Mouse (Mus musculus): ENCODE measurements around the gene Slc25a25.
"Not testable (repeated sequence)": the region's sequence is repeated elsewhere in the genome, so short reads cannot be mapped to it uniquely, and the experiment has no call there.

Gene Slc25a25

DNA sequence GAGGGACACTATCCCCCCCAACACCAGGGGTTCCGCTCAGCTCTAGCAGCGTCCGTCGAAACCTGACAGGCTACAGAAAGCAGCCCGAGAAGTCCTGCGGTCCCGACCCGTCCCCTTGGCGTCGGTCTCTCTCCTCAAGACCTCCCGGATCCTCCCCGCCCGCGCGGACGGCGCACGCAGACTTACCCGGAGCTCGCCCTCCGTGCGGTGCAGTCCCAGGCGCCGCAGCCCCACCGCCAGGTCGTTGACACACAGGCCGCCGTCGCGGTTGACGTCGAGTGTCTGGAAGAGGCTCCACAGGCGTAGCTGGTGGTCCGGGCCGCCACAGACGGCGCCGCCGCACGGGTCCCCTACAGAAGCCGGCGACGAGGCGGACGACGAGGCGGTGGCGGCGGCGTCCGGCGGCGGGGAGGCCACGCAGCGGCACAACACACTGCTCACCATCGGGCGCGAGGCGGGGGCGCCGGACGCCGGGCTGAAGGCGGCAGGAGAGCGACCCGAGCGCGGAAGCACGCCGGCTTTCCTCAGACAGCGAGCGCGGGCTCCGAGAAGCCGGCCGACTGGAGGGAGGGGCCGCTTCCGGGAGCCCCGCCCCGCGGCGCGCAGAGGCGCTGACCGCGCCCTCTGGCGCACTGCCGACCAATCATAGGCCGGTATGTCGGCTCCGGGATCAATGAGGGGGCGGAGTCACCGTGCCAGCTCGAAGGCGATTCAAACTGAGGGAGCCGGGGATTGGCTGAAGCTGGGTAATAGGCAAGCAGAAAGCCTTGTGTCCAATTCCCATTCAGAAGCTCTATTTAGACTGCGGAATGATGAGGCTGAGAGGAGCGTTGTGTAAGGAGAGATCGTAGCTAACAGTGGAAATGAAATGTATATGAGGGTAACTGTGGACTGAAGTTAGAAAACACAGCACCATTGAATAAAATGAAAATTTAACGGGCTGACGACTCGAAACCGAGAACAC lies at the start of gene Slc25a25:
Slc25a25 (minus strand) TSS at position 565 of the 964 bp plus-strand sequence.
- peak; percentile 98 for DNase-seq

- DNase-seq: no peak
Measured at GRCm38 (mm10) chr2:32500461-32500860, 49.2 kb upstream of the Slc25a25 start.

DNA sequence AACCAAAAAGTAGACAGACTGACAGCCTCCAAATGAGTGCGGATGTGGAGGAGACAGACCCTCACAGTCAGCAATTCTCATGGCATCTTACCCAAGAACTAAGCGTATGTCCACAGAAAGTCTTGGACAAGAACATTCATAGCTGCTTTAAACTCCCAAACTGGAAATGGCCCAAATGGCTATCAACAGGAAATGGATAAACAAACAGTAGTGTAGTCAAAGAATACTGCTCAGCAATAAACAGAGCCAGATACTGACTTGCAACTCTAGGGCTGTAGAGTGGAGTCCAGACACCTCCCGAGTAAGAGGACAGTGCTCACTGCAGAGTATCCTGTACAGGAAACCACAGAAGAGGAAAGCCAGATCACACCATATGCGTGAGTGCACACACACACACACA lies 48.1 kb upstream of the Slc25a25 start:
- no peak for DNase-seq

DNA sequence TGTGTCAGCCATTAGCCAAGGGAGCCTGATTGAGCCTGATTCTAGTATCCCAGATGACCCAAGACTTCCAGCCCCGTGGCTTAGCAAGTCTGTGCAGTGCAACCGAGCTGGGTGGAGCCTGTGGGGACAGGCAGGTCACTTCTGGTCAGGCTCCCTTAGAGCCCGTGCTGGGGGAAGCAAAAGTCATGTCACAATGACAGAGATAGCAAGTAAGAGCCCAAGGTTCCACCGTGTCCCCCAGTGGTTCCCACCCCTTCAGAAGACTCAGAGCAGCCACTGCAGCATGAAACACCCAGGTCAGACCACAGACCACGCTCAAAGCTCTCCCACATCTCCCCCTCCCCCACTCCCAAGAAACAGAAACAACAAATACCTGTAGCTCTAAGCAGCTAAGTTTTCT lies 44.9 kb upstream of the Slc25a25 start:
- no peak for DNase-seq

DNA sequence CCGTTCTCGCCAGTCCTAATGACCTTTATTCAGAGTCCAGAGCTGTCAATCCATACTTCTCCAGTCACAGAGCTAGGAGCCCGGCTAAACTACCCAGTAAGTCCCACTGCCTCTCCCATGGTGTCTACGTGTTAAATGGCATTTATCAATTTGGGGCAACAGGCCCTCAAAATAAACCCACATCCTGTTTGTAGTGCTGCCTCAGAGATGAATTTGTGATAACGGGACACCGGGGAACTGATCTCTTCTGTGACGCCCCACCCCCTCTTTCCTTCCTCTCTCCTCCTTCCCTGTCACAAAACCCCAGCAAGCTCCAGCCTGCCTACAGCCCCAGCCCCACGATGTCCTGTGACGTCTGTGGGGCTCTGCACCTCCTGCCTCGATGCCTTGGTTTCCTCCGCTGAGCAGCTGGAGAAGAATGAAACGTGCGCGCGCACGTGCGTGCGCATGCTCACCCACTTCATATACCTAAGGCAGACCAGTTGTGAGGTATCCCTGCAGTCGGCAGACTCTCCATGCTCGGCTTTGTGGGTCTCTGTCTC lies 44.0 kb upstream of the Slc25a25 start:
- DNase-seq: no peak

DNA sequence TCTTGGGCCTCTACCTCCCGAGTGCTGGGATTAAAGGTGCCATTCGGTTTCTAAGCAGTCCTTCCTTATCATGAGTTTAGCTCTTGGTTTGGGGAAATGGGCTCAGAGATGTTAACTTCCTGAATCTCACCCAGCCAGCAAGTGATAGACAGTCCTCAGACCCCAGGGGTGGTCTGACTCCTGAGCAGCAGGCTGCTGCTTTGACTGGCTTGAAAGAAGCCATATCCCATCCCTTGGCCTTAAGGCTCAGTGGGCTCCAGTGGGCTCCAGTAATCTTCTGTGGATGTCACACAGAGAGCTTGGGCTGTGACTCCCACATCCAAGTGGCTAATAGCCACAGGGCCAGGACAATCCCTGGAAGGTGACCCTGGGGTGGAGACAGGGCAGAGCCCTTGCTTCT lies 43.3 kb upstream of the Slc25a25 start:
- DNase-seq: no peak

DNA sequence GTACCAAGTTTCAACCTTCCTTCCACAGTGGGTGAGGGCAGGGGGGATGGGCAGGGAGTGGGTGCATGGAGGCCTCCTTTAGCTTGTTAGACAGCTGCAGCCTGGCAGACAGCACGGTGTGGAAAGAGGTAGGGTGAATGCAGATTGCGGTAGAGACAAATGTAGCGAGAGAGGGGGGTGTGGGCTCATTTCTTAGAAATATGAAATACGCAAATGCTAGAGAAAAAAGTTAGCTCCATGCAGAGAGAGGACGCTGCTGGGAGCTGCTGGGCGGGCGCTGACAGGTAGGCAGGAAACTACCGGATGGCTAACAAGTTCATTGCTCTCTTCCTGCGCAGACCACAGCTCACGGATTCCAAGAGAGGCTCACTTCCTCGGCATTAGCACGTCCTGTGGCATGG lies 42.1 kb upstream of the Slc25a25 start:
- DNase-seq: no peak

- no peak for DNase-seq
Measured at GRCm38 (mm10) chr2:32492661-32493060, 41.4 kb upstream of the Slc25a25 start.

- not testable (repeated sequence) for DNase-seq
Measured at GRCm38 (mm10) chr2:32490730-32491129, 39.5 kb upstream of the Slc25a25 start.

GRCm38 (mm10) chr2:32488679-32489078 lies 37.4 kb upstream of the Slc25a25 start:
- DNase-seq: peak; percentile 71

- DNase-seq: peak; percentile 87
Measured at GRCm38 (mm10) chr2:32487124-32487623, 35.9 kb upstream of the Slc25a25 start.

GRCm38 (mm10) chr2:32486155-32486554 lies 34.9 kb upstream of the Slc25a25 start:
- no peak for DNase-seq

DNA sequence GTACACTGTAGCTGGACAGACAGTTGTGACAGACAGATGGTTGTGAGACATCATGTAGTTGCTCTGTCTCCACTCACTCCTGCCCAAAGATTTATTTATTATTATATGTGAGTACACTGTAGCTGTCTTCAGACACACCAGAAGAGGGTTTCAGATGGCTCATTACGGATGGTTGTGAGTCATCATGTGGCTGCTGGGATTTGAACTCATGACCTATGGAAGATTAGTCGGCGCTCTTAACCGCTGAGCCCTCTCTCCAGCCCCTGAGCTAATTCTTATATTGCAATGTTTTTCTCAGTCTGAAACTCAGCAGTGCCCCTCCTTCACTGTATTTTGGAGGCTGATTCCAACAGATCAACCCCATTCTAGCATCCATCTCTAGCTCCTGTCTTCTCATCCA lies 34.5 kb upstream of the Slc25a25 start:
- no peak for DNase-seq

- no peak for DNase-seq
Measured at GRCm38 (mm10) chr2:32484933-32485332, 33.7 kb upstream of the Slc25a25 start.

DNA sequence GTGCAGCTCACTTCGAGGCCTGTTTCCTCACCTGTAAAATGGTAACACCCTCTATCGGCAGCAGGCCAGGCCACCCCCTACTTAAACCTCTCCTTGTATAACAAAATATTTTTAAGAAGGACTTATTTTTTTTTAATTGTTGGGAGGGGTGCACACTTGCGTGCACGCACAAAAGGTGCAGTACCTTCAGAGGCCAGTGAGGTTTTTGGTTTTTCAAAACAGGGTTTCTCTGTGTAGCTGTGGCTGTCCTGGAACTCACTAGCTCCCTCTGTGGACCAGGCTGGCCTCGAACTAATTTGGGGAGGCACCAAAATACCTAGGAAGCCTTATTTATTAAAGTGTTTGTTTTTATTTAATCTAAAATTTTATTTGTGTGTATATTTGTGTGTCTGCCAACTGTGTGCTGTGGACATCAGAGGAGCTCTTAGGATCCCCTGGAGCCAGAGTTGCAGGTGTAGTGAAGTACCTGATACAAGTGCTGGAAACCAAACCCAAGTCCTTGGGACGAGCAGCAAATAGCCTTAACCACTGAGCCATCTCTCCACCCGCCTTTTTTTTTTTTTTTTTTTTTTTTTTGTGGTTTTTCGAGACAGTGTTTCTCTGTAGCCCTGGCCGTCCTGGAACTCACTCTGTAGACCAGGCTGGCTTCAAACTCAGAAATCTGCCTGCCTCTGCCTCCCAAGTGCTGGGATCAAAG lies 32.1 kb upstream of the Slc25a25 start:
- DNase-seq: no peak

DNA sequence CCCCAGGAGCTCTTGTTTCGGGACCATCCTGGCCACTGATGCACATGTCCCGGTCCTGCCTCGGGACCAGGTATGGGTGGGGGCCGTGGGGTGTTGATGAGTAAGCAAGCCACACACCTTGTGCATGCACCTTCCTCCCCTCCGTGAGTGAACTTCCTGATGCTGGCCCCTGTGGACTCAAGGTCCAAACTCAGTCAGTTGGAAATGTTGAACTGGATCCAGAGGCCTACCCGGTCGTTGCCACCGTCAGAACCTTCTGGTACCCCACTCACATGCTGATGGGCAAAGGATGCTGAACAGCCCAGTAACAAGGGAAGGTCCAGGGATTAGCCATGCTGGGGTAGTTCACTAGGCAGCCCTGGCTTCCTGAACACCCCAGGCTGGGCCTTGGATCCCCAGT lies 31.1 kb upstream of the Slc25a25 start:
- DNase-seq: no peak

GRCm38 (mm10) chr2:32475361-32475760 lies 24.1 kb upstream of the Slc25a25 start:
- DNase-seq: not testable (repeated sequence)

- no peak for DNase-seq
Measured at GRCm38 (mm10) chr2:32471681-32472061, 20.4 kb upstream of the Slc25a25 start.

DNA sequence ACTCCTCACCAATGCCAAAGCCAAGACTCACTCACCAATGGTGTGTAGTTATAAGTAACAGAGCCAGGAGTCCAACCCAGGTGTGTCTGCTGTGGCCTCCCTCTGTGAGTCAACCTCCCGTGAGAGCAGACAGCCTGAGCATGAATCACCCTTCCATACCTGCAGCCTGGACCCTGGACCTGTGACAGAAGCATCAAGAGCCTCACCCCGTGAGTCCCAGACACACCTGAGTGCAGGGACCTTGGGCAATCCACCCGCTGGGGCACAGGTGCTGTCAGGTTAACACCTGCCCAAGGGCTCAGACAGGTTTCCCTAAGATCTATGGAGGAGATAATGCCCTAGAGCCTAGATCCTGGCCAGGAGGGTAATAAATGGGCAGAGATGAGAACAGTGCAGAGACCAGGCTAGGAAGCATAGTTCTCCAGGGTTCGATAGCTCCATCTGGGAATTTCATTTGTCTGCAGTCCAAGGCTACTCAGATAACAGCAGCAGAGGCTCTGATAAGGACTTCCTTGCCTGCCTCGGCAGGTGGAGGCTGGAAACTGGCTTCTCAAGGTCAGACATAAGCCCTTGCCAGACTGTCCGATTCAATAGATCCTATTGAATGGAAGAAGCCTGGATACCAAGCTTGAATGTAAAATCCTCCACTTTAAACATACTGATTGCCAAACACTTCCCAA lies 19.9 kb upstream of the Slc25a25 start:
- no peak for DNase-seq

DNA sequence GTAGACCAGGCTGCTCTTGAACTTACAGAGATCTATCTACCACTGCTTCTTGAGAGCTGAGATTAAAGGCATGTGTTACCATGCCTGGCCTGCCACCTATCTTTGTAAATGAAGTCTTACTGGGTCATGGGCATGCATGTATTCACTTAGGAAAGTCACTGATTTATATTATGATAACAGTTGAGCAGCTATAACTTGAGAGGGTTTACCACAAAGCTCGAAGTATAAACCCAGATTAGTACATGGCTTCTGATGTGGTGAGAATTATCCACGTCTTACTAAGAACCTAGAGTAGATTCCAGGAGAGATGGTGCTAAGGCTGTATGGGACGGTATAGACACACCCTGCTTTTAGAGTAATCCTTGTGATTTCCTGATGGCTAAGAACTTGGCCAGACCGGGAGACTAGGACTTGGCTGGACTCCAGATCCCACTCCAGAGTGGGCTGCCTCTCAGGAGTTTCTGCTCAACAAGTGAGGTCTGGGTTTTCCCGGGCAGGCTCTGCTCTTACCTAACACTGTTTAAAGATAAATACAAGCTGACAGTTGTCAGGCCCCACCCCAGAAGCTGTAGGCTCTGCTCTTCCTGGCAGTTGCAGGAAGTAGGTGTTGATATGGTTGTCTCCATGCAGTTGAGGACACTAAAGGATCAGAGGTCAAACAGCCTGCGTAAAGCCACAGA lies 13.1 kb upstream of the Slc25a25 start:
- DNase-seq: no peak

GRCm38 (mm10) chr2:32463773-32464172 lies 12.5 kb upstream of the Slc25a25 start:
- DNase-seq: no peak

GRCm38 (mm10) chr2:32459657-32460056 lies 8.4 kb upstream of the Slc25a25 start:
- no peak for DNase-seq
